Mouse (Mus musculus): Measurements from ENCODE around the gene Jade2. TPM values are rescaled to one million over a fixed set of nuclear protein-coding genes. Genes with fewer than 3 reads are reported as not detected.
A peak's percentile ranks its signal among the peaks of the same experiment; 100 is the strongest.

The Jade2 gene
- total RNA-seq, 2 experiments from 2014 or later = 2.0 to 5.0 TPM

DNA sequence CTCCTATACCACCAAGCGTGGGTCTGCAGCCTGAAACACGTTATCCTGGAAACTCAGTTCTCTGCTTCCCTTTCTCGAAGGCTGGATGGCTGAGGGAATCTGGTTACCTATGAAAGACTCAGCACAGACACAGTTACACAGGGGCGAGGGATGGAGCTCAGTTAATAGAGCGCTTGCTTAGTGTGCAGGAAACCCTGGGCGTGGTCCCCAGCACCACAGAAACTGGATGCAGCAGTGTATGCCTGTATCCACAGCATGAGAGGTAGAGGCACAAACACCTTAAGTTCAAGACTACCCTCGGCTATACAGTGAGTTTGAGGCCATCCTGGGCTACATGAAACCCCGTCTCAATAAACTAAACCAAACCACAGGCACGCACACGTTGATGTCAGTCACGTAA lies 17.5 kb downstream of the Jade2 start:
- DNase-seq = no peak
- intact Hi-C loops (cut with DNase I; ENCODE audit: low total_unique reads) = no loop called here

DNA sequence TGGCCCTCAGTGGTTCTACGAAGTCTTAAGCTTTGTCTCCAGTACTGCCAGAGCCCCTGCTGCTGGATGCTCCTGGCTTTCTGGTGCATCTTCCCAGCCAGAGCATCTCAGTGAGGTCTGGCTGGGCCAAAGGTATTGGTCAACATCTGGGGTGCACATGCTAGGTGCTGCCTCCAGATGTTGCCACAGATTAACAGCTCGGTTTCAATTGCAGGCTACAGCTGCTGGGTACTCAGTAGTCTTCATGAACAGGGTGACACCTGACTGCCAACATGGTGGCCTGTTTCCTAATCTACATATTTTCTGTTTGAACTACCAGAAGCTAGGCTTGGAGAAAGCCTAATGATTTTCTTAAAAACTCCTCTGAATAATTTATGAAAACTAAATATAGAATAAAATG lies 18.3 kb downstream of the Jade2 start:
- intact Hi-C loops (cut with DNase I; ENCODE audit: low total_unique reads) = no loop called here
- DNase-seq = no peak

DNA sequence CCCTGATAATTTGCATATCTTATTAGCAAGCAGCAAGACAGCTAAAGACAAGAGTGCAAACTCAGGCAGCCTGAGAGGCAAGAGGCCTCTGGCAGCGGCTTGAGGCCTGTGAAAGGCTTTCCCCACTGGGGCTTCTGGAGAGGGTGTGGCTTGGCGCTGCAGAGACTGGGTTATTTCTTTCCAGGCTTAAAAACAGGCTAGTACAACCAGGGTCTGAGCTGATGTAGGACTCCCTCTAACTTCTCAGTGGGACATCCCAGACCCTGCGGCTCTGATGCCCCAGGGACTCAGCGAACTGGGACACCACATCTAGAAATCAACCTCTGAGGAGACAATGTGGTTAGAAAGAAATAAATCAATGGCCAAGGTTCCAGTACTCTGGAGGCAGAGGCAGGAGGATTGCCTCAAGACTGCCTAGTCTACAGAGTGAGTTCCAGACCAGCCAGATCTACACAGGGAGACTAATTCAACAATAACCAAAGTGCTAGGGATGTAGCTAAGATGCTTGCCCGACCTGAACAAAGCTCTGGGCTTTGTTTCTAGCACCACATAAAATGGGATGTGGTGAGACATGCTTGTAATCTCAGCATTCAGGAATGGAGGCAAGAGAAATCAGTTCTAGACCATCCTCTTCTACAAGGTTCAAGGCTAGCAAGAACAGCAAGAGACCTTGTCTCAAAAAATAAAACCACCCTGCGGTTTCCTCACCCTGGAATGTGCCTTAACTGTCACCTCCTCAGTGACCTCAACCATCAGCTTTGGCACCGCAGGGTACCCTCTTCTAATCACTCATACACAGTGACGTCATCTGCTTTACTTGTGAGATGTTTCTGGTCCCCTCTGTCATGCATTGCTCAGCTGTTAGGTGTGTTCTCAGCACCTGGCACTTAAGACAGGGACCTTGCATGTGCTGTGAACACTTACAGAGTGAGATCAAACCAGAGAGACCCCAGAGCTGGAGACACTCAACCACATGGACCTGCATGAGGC lies 20.0 kb downstream of the Jade2 start:
- intact Hi-C loops (cut with DNase I; ENCODE audit: low total_unique reads) = no loop called here

DNA sequence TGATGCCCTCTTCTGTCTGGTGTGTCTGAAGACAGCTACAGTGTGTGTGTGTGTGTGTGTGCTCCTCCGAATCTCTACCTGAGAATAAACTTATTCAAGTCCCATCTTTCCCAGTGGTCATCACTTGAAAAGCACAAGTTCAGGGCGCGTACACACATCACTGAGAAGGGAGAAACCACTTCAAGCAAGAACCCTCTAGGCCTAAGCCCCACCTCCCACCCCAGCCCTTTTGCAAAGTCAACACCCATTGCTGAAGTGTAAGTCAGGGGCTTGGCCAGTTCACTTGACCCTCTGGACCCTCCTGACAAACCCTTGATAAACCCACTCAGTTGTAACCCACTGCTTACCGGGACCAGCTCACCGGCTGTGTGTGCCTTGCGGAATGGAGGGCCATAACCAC lies 20.9 kb downstream of the Jade2 start:
- DNase-seq = no peak
- intact Hi-C loops (cut with DNase I; ENCODE audit: low total_unique reads) = no loop called here

More for the DNA sequence above, 20.0 kb downstream of the Jade2 start:
- peak; percentile 60 for DNase-seq

DNA sequence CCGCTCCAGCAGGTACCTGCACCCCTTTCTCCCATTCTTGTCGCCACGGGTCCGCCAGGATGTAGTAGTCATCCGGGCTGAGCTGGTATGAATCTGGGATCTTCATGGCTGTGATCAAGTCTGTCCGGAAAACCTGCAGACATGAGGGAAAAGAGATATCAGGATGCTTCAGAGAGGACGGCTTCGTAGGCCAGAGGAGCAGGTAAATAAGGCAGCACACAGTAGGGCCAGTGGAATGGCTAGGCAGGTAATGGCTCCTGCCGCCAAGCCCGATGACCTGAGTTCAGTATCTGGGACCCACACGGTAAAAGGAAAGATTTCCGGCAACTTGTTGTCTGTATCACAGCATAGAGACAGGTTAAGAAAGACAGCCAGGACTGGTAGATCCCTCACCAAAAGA lies 21.9 kb downstream of the Jade2 start:
- intact Hi-C loops (cut with DNase I; ENCODE audit: low total_unique reads) = no loop called here
- no peak for DNase-seq

DNA sequence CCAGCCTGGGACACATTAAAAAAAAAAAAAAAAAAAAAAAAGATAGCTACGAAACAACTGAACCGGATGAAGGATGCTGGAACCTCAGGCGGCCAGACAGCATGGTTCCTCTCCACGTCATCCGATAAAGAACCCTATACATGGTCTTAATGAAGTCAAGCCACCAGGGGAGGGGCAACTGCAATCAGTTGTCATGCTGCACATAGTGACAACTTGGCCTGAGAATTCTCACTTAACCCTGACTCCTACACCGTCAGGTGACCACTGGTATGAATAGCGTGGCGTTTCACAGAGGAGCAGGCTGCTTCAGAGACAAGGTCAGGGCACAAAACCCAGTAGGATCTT lies 23.4 kb downstream of the Jade2 start:
- DNase-seq = no peak
- intact Hi-C loops (cut with DNase I; ENCODE audit: low total_unique reads) = no loop called here

DNA sequence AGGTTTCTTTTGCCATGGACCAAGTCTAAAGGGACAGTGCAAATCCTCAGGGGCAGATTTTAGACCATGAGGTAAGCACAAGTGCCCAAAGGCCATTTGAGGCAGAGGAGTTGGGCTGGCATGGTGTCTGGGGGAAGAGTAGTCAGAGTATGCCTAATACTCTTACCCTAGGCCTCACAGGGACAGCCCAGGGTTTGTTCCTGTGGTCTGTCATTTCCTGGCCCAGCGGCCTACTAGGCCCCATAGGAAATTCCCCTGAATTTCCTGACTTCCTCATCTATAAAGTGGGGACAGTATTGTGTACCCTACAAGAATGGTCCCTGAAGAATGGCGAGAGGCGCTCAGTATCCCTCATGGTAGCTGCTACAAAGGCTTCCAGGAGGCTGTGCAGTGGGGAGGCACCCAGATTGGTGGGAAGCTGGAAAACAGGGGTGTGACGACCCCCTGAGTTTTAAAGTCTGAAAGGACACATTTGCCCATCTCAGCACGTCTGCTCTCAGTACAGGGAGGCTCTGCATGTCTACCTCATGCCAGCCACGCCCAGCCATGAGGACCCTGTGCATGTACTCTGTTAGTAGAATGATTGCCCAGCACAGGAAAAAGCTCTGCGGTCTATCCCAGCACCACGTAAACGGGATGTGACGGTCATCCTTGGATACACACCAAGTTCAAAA lies 23.9 kb downstream of the Jade2 start:
- intact Hi-C loops (cut with DNase I; ENCODE audit: low total_unique reads) = no loop called here

DNA sequence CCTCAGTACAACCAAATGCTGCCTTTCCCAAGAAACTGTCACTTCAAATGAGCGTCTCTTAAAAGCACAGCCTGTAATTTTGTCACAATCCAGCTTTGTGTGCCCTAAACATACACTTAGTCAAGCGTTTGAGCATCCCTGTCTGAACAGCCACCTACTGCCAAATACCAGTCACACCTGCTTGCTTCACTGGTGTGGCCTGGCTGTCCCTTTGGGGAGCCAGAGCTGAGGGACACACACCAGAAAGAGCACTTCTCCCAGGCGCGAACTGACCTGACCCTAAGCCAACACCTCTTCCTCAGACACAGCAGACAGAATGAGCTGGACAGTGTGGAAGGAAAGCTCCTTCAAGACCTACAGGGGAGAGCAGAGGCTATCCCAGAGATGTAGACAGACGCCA lies 24.5 kb downstream of the Jade2 start:
- intact Hi-C loops (cut with DNase I; ENCODE audit: low total_unique reads) = no loop called here
- no peak for DNase-seq

More for the DNA sequence above, 23.9 kb downstream of the Jade2 start:
- no peak for DNase-seq

DNA sequence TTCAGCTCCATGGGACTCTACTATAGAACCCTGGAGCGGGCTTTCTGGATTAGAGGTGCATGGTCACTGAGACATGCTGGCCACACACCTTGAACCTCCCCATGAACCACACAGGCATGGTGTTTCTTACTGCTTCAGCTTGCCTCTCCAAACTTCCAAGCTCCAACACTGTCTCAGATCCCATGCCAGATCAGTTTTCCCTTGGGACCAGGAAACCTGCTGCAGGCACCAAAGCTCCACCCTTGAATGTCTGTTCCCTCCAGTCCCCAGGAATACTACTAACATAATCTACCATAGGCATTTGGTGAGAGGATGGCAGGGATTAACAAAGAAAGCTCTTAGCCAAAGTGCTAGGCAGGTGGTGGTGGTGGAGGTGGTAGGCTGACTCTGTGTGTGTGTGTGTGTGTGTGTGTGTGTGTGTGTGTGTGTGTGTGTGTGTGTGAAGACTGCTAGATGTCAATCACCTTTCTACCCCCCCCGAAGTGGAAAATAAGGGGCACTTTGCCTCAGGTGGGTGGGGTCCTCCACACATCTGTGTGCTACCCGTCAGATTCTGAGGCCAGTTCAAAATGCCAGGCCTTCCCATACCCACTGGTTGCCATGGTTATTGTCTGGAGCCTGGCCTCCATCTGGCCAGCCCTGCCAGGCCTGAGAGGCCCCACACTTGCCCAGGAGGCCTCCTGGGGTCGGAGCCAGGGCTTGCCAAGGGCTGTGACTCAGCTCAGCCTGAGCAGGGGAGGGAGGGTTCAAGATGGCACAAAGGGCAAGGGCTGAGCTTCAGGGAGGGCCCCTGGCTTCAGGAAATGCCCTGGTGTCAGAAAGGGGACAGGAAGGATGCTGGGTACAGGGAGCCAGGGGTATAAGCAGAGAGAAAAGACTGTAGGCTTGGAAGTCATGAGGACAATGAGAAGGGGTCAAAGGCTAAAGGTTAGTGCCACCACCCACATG lies 25.2 kb downstream of the Jade2 start:
- intact Hi-C loops (cut with DNase I; ENCODE audit: low total_unique reads) = no loop called here
- DNase-seq = peak; percentile 24

DNA sequence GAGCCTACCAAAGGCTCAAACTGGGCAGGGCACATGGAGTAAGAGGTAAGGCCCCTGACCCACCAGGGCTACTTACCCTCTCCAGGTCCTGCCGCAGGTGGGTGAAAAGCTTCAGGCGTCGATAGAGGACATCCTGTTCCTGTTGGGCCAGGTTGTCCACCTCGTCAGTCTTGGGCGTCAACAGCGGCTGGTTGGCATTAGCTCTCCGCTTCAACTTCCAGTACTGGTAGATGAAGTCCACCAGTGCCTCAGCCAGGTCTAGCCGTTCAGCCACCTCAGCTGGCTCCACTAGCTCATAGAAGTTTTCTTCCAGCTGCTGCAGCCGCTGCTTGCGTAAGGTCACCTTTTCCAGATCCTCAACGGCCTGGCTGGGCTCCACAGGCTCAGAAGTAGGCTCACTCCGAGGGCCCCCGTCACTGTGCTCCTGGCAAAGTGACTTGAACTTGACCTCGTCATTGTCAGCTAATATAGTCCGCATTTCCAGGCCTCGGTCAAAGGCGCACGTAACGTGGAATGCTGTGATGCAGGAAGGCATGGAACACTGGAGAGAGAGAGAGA lies 32.5 kb downstream of the Jade2 start:
- no peak for DNase-seq
- intact Hi-C loops (cut with DNase I; ENCODE audit: low total_unique reads) = loop anchor here (5.0 to 10.0 kb wide), 2 partner anchors 142 to 400 kb away; partner anchors contain the start of gene Cdkn2aipnl

DNA sequence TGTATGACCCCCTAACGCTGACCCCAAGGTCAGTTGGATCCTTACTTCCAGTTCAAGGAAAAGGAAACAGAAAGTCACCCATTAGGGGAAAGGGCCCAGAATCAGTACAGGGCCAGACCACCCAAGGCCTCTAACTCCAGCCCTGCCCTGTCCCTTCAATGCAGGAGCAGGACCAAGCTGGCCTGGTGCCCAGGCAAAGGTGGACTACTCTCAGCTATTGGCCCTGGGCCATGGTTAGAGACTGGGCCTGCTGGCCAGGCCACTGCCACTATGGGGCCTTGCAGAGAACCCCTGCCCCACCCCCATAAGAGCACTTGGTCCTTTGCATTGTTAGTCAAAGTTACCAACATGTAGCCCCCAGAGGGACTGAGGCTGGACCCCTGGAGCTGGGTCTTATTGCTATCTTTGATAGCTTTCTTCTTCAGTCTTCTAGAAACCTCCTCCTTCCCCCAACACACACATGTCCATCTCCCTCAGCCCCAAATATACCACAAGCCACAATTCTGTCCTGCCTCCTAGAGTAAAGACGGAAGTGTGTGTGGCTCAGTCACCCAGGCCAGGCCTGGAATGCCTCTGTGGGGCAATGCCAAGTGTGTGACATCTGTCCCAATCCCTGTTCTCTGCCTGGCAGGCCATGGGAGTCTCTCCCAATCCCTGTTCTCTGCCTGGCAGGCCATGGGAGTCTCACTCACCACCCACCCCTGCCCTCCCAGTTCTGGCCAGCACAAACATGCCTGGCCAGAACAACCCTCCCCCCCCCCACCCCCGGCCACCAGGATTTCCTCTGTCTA lies 33.3 kb downstream of the Jade2 start:
- intact Hi-C loops (cut with DNase I; ENCODE audit: low total_unique reads) = loop anchor here (5.0 to 10.0 kb wide), 2 partner anchors 143 to 401 kb away; partner anchors contain the start of gene Cdkn2aipnl
- no peak for DNase-seq

DNA sequence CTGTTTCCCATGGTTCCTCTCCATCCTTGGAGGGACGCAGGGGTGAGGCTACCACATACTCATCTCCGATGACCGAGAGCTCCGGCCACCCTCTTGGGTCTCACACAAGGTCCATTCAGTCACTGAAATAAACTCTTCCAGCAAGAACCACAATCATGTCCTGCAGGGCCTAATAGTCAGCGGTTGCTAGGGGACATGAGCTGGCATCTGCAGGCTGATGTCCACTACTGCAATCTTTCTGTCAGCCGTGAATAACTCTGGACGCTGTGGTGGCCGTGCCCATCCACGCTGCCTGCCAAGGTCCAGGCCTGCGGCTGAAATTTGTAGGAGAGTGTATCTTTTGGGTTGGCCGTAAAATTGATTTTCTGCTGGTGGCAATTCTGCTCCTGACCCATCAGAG lies 34.2 kb downstream of the Jade2 start:
- no peak for DNase-seq
- intact Hi-C loops (cut with DNase I; ENCODE audit: low total_unique reads) = loop anchor here (5.0 to 10.0 kb wide), 2 partner anchors 144 to 402 kb away; partner anchors contain the start of gene Cdkn2aipnl

DNA sequence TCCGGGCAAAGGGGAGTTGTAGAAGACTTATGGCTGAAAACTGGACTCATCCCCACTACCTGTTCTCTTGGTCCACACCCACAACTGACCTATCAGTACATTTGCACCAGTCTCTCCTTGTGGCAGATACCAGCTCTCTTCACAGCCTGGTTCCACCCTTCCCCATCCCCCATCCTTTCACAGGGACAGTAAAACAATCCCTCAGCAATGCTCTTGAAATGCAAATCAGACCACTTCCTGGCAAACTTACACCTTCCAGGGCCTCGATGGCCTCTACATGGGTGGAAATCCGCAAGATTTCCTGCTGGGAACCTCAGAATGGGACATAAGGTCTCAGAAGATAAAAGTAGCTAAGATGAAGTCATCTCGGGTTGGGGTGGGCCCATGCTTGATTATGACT lies 34.7 kb downstream of the Jade2 start:
- DNase-seq = no peak
- intact Hi-C loops (cut with DNase I; ENCODE audit: low total_unique reads) = loop anchor here (5.0 to 10.0 kb wide), 2 partner anchors 145 to 402 kb away; partner anchors contain the start of gene Cdkn2aipnl

DNA sequence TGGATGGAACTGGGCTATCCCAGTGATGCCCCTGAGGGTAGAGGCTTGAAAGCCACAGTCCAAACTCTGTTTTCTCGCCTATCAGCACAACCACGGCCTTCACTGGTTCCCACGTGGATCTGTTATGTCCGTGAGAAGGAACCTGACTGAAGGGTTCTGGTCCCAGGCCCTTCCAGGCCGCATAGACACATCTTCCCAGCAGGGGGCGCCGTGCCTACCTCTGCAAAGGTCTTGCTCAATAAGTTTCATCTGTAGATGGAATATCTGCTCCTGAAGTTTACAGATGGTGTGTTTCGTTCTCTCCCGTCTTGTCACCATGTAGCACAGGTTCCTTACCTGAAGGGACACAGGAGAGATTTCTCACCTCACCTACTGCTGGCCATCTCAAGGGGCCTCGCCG lies 36.6 kb downstream of the Jade2 start:
- DNase-seq = peak; percentile 83
- intact Hi-C loops (cut with DNase I; ENCODE audit: low total_unique reads) = loop anchor here (5.0 to 10.0 kb wide), 2 partner anchors 146 to 404 kb away; partner anchors contain the start of gene Cdkn2aipnl

DNA sequence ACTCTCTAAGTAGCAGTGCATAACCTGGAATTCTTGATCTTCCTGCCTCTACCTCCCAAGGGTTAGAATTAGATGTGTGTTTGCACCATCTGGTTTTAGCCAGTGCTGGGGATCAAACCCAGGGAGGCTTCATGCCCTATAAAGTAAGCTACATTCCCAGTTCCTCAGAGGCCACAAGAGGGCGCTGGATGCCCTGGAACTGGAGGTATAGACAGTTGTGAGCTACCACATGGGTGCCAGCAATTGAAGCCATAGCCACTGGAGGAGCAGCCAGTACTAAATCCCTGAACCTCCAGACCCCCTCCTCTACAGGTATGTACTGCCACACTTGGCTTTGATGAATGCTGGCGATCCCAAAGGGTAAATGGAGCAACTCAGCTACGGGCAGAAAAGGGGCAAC lies 37.5 kb downstream of the Jade2 start:
- intact Hi-C loops (cut with DNase I; ENCODE audit: low total_unique reads) = loop anchor here (5.0 to 10.0 kb wide), 3 partner anchors 32 to 405 kb away; partner anchors contain the start of gene Cdkn2aipnl

DNA sequence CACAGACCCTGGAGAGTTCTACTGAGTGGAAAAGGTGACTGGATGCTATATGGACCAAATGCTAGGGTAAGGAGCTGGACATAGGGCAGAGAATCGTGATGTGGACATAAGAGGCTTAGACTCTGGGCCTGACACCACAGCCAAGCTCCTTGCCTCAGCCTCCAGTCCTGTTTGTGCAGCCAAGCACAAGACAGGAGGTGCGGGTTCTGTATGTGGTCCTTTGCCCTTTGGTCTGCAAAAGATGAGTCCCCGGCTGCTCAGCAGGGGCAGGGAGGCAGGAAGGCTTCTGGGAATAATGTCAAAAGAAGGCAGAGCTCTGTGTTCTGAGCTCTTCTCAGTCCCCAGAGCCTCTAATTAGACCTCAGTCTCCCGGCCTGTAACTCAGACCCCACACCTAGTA lies 38.6 kb downstream of the Jade2 start:
- DNase-seq = no peak
- intact Hi-C loops (cut with DNase I; ENCODE audit: low total_unique reads) = loop anchor here (5.0 kb wide), 1 partner anchor 33 kb away; no protein-coding TSS in a partner anchor

More for the DNA sequence above, 37.5 kb downstream of the Jade2 start:
- peak; percentile 39 for DNase-seq

DNA sequence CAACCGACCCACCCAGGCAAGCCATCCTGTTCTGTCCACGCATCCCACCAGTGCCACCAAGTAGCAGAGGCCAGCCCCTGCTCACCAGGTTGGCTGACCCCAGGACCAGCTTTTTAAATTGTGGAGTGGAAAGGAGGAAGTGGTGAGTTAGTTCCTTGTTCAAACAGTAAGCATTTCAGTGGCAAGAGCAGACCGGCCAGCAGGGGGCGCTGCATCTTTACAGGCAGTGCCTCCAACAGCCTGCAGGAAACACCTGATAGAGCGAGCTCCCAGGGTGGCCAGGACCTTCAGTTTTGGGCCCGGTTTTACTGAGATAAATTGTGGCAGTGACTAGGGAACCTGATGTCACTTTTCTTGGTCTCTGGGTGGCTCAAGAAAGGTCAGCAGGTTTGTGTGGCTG lies 39.7 kb downstream of the Jade2 start:
- intact Hi-C loops (cut with DNase I; ENCODE audit: low total_unique reads) = loop anchor here (5.0 kb wide), 1 partner anchor 35 kb away; no protein-coding TSS in a partner anchor
- peak; percentile 92 for DNase-seq

DNA sequence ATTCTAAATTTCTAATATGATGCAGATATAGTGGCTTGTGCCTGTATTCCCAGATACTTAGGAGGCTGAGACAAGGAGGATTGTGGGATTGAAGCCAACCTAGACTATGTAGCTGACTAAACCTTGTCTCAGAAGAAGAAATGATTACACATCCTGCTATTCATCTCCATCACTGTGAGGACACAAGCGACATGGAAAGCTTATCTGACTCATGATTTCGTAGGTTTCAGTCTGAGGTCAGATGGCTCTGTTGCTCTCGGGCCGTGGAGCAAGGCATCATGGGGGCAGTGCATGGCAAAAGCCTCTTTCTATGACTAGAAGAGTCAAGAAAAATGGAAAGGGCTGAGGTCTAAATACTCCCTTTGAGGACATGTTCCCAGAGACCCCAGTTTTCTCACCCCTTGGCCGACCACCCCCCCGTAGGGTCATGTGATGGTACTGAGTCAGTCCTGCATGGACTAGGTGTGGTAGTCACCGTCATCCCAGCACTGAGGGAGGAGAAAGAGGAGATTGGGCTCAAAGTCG lies 45.4 kb downstream of the Jade2 start:
- intact Hi-C loops (cut with DNase I; ENCODE audit: low total_unique reads) = no loop called here
- DNase-seq = no peak

Measured in gastrocnemius, postnatal 14 days (tissue).